Mouse (Mus musculus): ENCODE results near the gene Inpp5f. TPM values are rescaled to one million over a fixed set of nuclear protein-coding genes. Genes with fewer than 3 reads are reported as not detected.
A peak's percentile ranks its signal among the peaks of the same experiment; 100 is the strongest.

The Inpp5f gene
- total RNA-seq, 2 experiments from 2014 or later: 2.2 to 3.8 TPM

- no peak for ATAC-seq (replicated peaks; ENCODE audit: low FRiP score, poor library complexity, severe bottlenecking)
Observed at GRCm38 (mm10) chr7:128726999-128727398, 115.9 kb downstream of the Inpp5f start.

GRCm38 (mm10) chr7:128727701-128728100 lies 116.6 kb downstream of the Inpp5f start:
- ATAC-seq (replicated peaks; ENCODE audit: low FRiP score, poor library complexity, severe bottlenecking): no peak

- ATAC-seq (replicated peaks; ENCODE audit: low FRiP score, poor library complexity, severe bottlenecking): no peak
Observed at GRCm38 (mm10) chr7:128728738-128729137, 117.6 kb downstream of the Inpp5f start.

- ATAC-seq (replicated peaks; ENCODE audit: low FRiP score, poor library complexity, severe bottlenecking): no peak
Observed at GRCm38 (mm10) chr7:128731585-128731984, 120.5 kb downstream of the Inpp5f start.

GRCm38 (mm10) chr7:128738041-128738440 lies 126.9 kb downstream of the Inpp5f start:
- no peak for ATAC-seq (replicated peaks; ENCODE audit: low FRiP score, poor library complexity, severe bottlenecking)

GRCm38 (mm10) chr7:128739116-128739461 lies 128.0 kb downstream of the Inpp5f start:
- ATAC-seq (replicated peaks; ENCODE audit: low FRiP score, poor library complexity, severe bottlenecking): no peak

GRCm38 (mm10) chr7:128739462-128740277 lies 128.5 kb downstream of the Inpp5f start:
- peak; percentile 17; the same call in 1 of the 2 replicates for ATAC-seq (replicated peaks; ENCODE audit: low FRiP score, poor library complexity, severe bottlenecking)

GRCm38 (mm10) chr7:128740334-128740733 lies 129.2 kb downstream of the Inpp5f start, which contains the start of gene Mcmbp:
Gene Mcmbp (minus strand): TSS chr7:128740495.
- peak; percentile 86 for ATAC-seq (replicated peaks; ENCODE audit: low FRiP score, poor library complexity, severe bottlenecking)

- no peak for ATAC-seq (replicated peaks; ENCODE audit: low FRiP score, poor library complexity, severe bottlenecking)
Observed at GRCm38 (mm10) chr7:128743898-128744297, 132.8 kb downstream of the Inpp5f start.

- peak; percentile 86 for ATAC-seq (replicated peaks; ENCODE audit: low FRiP score, poor library complexity, severe bottlenecking)
Observed at GRCm38 (mm10) chr7:128744684-128745485, 133.8 kb downstream of the Inpp5f start, which contains the start of gene Sec23ip. Gene Sec23ip (plus strand): TSS chr7:128744943.

Other genes starting within 250 kb of the Inpp5f start
- gene Rgs10, start 192.6 kb upstream of the Inpp5f start, total RNA-seq (2015; ENCODE audit: low replicate concordance): 43.2 and 50.1 TPM in 2 replicates
- gene Rgs10, start 192.6 kb upstream of the Inpp5f start, total RNA-seq (2017; ENCODE audit: low replicate concordance): 37.1 and 46.5 TPM in 2 replicates
- gene Tial1, start 149.6 kb upstream of the Inpp5f start, total RNA-seq (2015; ENCODE audit: low replicate concordance): 249 and 259 TPM in 2 replicates
- 89.1 and 150 TPM in 2 replicates for gene Tial1, start 149.6 kb upstream of the Inpp5f start, total RNA-seq (2017; ENCODE audit: low replicate concordance)
- 1.4 and 2.9 TPM in 2 replicates for gene Bag3, start 87.7 kb upstream of the Inpp5f start, total RNA-seq (2015; ENCODE audit: low replicate concordance)
- gene Bag3, start 87.7 kb upstream of the Inpp5f start, total RNA-seq (2017; ENCODE audit: low replicate concordance): 0.38 and 2.2 TPM in 2 replicates
- gene Mcmbp, start 129.2 kb downstream of the Inpp5f start, total RNA-seq (2015; ENCODE audit: low replicate concordance): 23.8 and 50.7 TPM in 2 replicates
- 11.9 and 15.3 TPM in 2 replicates for gene Mcmbp, start 129.2 kb downstream of the Inpp5f start, total RNA-seq (2017; ENCODE audit: low replicate concordance)
- 15.5 and 38.6 TPM in 2 replicates for gene Sec23ip, start 133.6 kb downstream of the Inpp5f start, total RNA-seq (2015; ENCODE audit: low replicate concordance)
- gene Sec23ip, start 133.6 kb downstream of the Inpp5f start, total RNA-seq (2017; ENCODE audit: low replicate concordance): 23.8 and 26.3 TPM in 2 replicates

Data from erythroid progenitor cell, adult 5-6 weeks (primary cell).